Mouse (Mus musculus) cerebral cortex, adult 2 months (tissue): ENCODE data around the gene Fgfr2.

ENCODE experiments used
- WGBS: fragments of 180-500 bp; shearing (Covaris S2); methylation state at CpG from one replicate; pipeline ENCODE4 v1.1.7; 2018; 5-methylcytosine and 5-hydroxymethylcytosine counted together

The Fgfr2 gene

GRCm38 (mm10) chr7:130220627-130221026 is 2902.5 kb downstream of the Fgfr2 start:
- 70% methylated on average over 4 of the region's 4 CpGs for WGBS

- WGBS = 84% methylated on average over 4 of the region's 4 CpGs
Observed at GRCm38 (mm10) chr7:130219844-130220243, 2903.3 kb downstream of the Fgfr2 start.

- 54% methylated on average over 4 of the region's 4 CpGs for WGBS
Observed at GRCm38 (mm10) chr7:130216272-130216671, 2906.9 kb downstream of the Fgfr2 start.

- 25% methylated on average over 21 of the region's 21 CpGs for WGBS
Observed at GRCm38 (mm10) chr7:130215348-130216252, 2907.6 kb downstream of the Fgfr2 start.

- WGBS = 76% methylated on average over 5 of the region's 5 CpGs
Observed at GRCm38 (mm10) chr7:130213156-130213555, 2910.0 kb downstream of the Fgfr2 start.

GRCm38 (mm10) chr7:130211411-130211810 is 2911.7 kb downstream of the Fgfr2 start:
- WGBS = 70% methylated on average over 5 of the region's 5 CpGs

- WGBS = 72% methylated on average over 4 of the region's 4 CpGs
Observed at GRCm38 (mm10) chr7:130208601-130209000, 2914.5 kb downstream of the Fgfr2 start.

GRCm38 (mm10) chr7:130206181-130206582 is 2917.0 kb downstream of the Fgfr2 start:
- WGBS = 51% methylated on average over 6 of the region's 6 CpGs

- 85% methylated on average over 7 of the region's 7 CpGs for WGBS
Observed at GRCm38 (mm10) chr7:130205140-130205539, 2918.0 kb downstream of the Fgfr2 start.

- WGBS = 73% methylated on average over 8 of the region's 8 CpGs
Observed at GRCm38 (mm10) chr7:130201020-130201419, 2922.1 kb downstream of the Fgfr2 start.

- WGBS = 84% methylated on average over 9 of the region's 9 CpGs
Observed at GRCm38 (mm10) chr7:130199951-130200350, 2923.2 kb downstream of the Fgfr2 start.

GRCm38 (mm10) chr7:130199317-130199716 is 2923.8 kb downstream of the Fgfr2 start:
- 58% methylated on average over 5 of the region's 5 CpGs for WGBS

- 90% methylated on average over 2 of the region's 2 CpGs for WGBS
Observed at GRCm38 (mm10) chr7:130195081-130195480, 2928.1 kb downstream of the Fgfr2 start.

GRCm38 (mm10) chr7:130190329-130190975 is 2932.7 kb downstream of the Fgfr2 start:
- WGBS = 35% methylated on average over 15 of the region's 15 CpGs

- WGBS = 78% methylated on average over 4 of the region's 4 CpGs
Observed at GRCm38 (mm10) chr7:130189901-130190300, 2933.2 kb downstream of the Fgfr2 start.

- WGBS = 72% methylated on average over 2 of the region's 2 CpGs
Observed at GRCm38 (mm10) chr7:130188108-130188507, 2935.0 kb downstream of the Fgfr2 start.

GRCm38 (mm10) chr7:130184864-130185263 is 2938.3 kb downstream of the Fgfr2 start:
- 77% methylated on average over 5 of the region's 5 CpGs for WGBS

- WGBS = 68% methylated on average over 5 of the region's 5 CpGs
Observed at GRCm38 (mm10) chr7:130183960-130184359, 2939.2 kb downstream of the Fgfr2 start.

GRCm38 (mm10) chr7:130182551-130182950 is 2940.6 kb downstream of the Fgfr2 start:
- WGBS = 57% methylated on average over 18 of the region's 18 CpGs

- WGBS = 34% methylated on average over 3 of the region's 3 CpGs
Observed at GRCm38 (mm10) chr7:130178991-130179390, 2944.2 kb downstream of the Fgfr2 start.

- WGBS = 77% methylated on average over 5 of the region's 5 CpGs
Observed at GRCm38 (mm10) chr7:130177009-130177408, 2946.1 kb downstream of the Fgfr2 start.

GRCm38 (mm10) chr7:130174525-130174924 is 2948.6 kb downstream of the Fgfr2 start:
- WGBS = 48% methylated on average over 7 of the region's 7 CpGs

- 67% methylated on average over 5 of the region's 5 CpGs for WGBS
Observed at GRCm38 (mm10) chr7:130173914-130174313, 2949.2 kb downstream of the Fgfr2 start.
